Mouse (Mus musculus) MEL (cell line): ENCODE measurements around the gene Gm13696. TPM values are rescaled to one million over a fixed set of nuclear protein-coding genes. Genes with fewer than 3 reads are reported as not detected.
A peak's percentile ranks its signal among the peaks of the same experiment; 100 is the strongest.

Experiments
- DNase-seq: peaks from one replicate; pipeline ENCODE4 v3.0.0; 2011; ENCODE audit warnings: low read depth, low spot score
- H3K27ac ChIP-seq: 2 replicates; pipeline ENCODE4 v1.5.1; 2012; ENCODE audit warnings: low read depth, mild to moderate bottlenecking, control low read depth, low read length, moderate library complexity; ENCODE audit not compliant: control insufficient read depth
- H3K27me3 ChIP-seq, 2 experiments: fragments of 150-350 bp in 1 of 2; sonication (generic) in 1 of 2; 2 replicates each; pipeline ENCODE4 v1.6.1; 2012; ENCODE audit warnings: low read length in 2 of 2, mild to moderate bottlenecking in 2 of 2, improper control_type of control experiment in 1 of 2, moderate library complexity in 1 of 2; ENCODE audit not compliant: insufficient read depth in 2 of 2, control insufficient read depth in 1 of 2
- H3K36me3 ChIP-seq, 2 experiments: 2 replicates each; pipeline ENCODE4 v1.6.1; 2012 to 2014; ENCODE audit warnings: low read length in 2 of 2, improper control_type of control experiment in 1 of 2, inconsistent platforms in 1 of 2, mild to moderate bottlenecking in 1 of 2; ENCODE audit not compliant: insufficient read depth in 2 of 2, control insufficient read depth in 1 of 2
- H3K4me1 ChIP-seq, 2 experiments: fragments of 150-350 bp in 1 of 2; sonication (generic) in 1 of 2; 2 replicates each; pipeline ENCODE4 v1.6.1; 2012; ENCODE audit warnings: low read length in 2 of 2, improper control_type of control experiment in 1 of 2, mild to moderate bottlenecking in 1 of 2; ENCODE audit not compliant: insufficient read depth in 2 of 2, control insufficient read depth in 1 of 2
- H3K4me3 ChIP-seq, 2 experiments: fragments of 150-350 bp in 1 of 2; sonication (generic) in 1 of 2; 2 replicates each; pipeline ENCODE4 v1.5.1; 2012; ENCODE audit warnings: low read depth in 2 of 2, low read length in 2 of 2, mild to moderate bottlenecking in 2 of 2, moderate library complexity in 2 of 2, control low read depth in 1 of 2, improper control_type of control experiment in 1 of 2; ENCODE audit not compliant: control insufficient read depth in 1 of 2, insufficient read depth in 1 of 2
- H3K79me2 ChIP-seq: 2 replicates; pipeline ENCODE4 v1.6.1; 2012; ENCODE audit warnings: mild to moderate bottlenecking, low read length, moderate library complexity; ENCODE audit not compliant: control insufficient read depth, poor library complexity, insufficient read depth
- H3K9ac ChIP-seq: 2 replicates; pipeline ENCODE4 v1.6.1; 2012; ENCODE audit warnings: low read depth, mild to moderate bottlenecking, control low read depth, low read length, moderate library complexity; ENCODE audit not compliant: control insufficient read depth, poor library complexity, severe bottlenecking
- H3K9me3 ChIP-seq: fragments of 150-350 bp; sonication (generic); replicated peaks from 2 replicates; pipeline ENCODE4 v1.6.1; 2012; ENCODE audit warnings: mild to moderate bottlenecking, low read length, improper control_type of control experiment, moderate library complexity; ENCODE audit not compliant: insufficient read depth
- BHLHE40 ChIP-seq: IDR thresholded peaks from 2 replicates; pipeline ENCODE4 v1.6.1; 2012; ENCODE audit warnings: low read depth, mild to moderate bottlenecking, inconsistent platforms, low read length, improper control_type of control experiment, borderline replicate concordance
- E2F4 ChIP-seq: IDR thresholded peaks from 2 replicates; pipeline ENCODE4 v1.6.1; 2011; ENCODE audit warnings: low read depth, low read length, improper control_type of control experiment, borderline replicate concordance
- EP300 ChIP-seq, 2 experiments: IDR thresholded peaks; 2 replicates each; pipeline ENCODE4 v1.6.1; 2011; ENCODE audit warnings: improper control_type of control experiment in 2 of 2, low read length in 2 of 2, low read depth in 1 of 2, mild to moderate bottlenecking in 1 of 2
- ETS1 ChIP-seq: IDR thresholded peaks from 2 replicates; pipeline ENCODE4 v1.6.1; 2012; ENCODE audit warnings: low read depth, mild to moderate bottlenecking, inconsistent platforms, low read length, improper control_type of control experiment, moderate library complexity
- GATA1 ChIP-seq: IDR thresholded peaks from 2 replicates; pipeline ENCODE4 v1.6.1; 2011; ENCODE audit warnings: low read depth, low read length, improper control_type of control experiment
- MAFK ChIP-seq: IDR thresholded peaks from 2 replicates; pipeline ENCODE4 v1.6.1; 2011; ENCODE audit warnings: low read depth, mild to moderate bottlenecking, low read length, improper control_type of control experiment, borderline replicate concordance
- MEF2A ChIP-seq: IDR thresholded peaks from 2 replicates; pipeline ENCODE4 v1.6.1; 2014; ENCODE audit warnings: low read depth, mild to moderate bottlenecking, inconsistent platforms, low read length, improper control_type of control experiment; ENCODE audit not compliant: poor library complexity, insufficient replicate concordance, severe bottlenecking; ENCODE audit errors: extremely low read depth
- MYC ChIP-seq: IDR thresholded peaks from 2 replicates; pipeline ENCODE4 v1.6.1; 2011; ENCODE audit warnings: low read depth, mild to moderate bottlenecking, low read length, improper control_type of control experiment, moderate library complexity
- NELFE ChIP-seq: IDR thresholded peaks from 2 replicates; pipeline ENCODE4 v1.6.1; 2011; ENCODE audit warnings: low read depth, low read length, improper control_type of control experiment
- POLR2A ChIP-seq, 2 experiments: IDR thresholded peaks; 2 replicates each; pipeline ENCODE4 v1.6.1; 2011 to 2012; ENCODE audit warnings: low read length in 2 of 2, mild to moderate bottlenecking in 2 of 2, control low read depth in 1 of 2, improper control_type of control experiment in 1 of 2, low read depth in 1 of 2, moderate library complexity in 1 of 2; ENCODE audit not compliant: control insufficient read depth in 1 of 2, insufficient read depth in 1 of 2, poor library complexity in 1 of 2
- POLR2AphosphoS2 ChIP-seq: IDR thresholded peaks from 2 replicates; pipeline ENCODE4 v1.6.1; 2011; ENCODE audit warnings: low read length, improper control_type of control experiment
- POLR2AphosphoS5 ChIP-seq: IDR thresholded peaks from 2 replicates; pipeline ENCODE4 v1.6.1; 2012; ENCODE audit warnings: low read depth, borderline replicate concordance, mild to moderate bottlenecking, inconsistent platforms, low read length, moderate library complexity, mixed read lengths
- SMC3 ChIP-seq: IDR thresholded peaks from 2 replicates; pipeline ENCODE4 v1.6.1; 2011; ENCODE audit warnings: low read depth, low read length, improper control_type of control experiment
- TBP ChIP-seq: IDR thresholded peaks from 2 replicates; pipeline ENCODE4 v1.8.0; 2011; ENCODE audit warnings: low read depth, low read length, improper control_type of control experiment
- TCF12 ChIP-seq: IDR thresholded peaks from 2 replicates; pipeline ENCODE4 v1.6.1; 2014; ENCODE audit warnings: low read depth, mild to moderate bottlenecking, inconsistent platforms, low read length, improper control_type of control experiment, moderate library complexity
- UBTF ChIP-seq: IDR thresholded peaks from 2 replicates; pipeline ENCODE4 v1.6.1; 2012; ENCODE audit warnings: low read depth, mild to moderate bottlenecking, inconsistent platforms, low read length, improper control_type of control experiment, moderate library complexity, borderline replicate concordance; ENCODE audit not compliant: insufficient read depth
- polyA plus RNA-seq, 2 experiments: library from polyadenylated mRNA; stranded (reverse) in 1 of 2; unstranded in 1 of 2; fragments of >175 nt in 1 of 2; fragments of >200 nt in 1 of 2; gene quantifications; 2 replicates each; pipeline versions ENCODE4 v1.2.1 to v1.2.4; 2012; ENCODE audit warnings: low replicate concordance in 2 of 2, low read depth in 1 of 2; ENCODE audit not compliant: insufficient read length in 2 of 2, insufficient read depth in 1 of 2, missing spikeins in 1 of 2
- total RNA-seq: library from RNA; depleted of rRNA; stranded (reverse); fragments of 300-350 nt; gene quantifications from 2 replicates; pipeline ENCODE4 v1.2.3, GENCODE M21; 2012

Gene Gm13696
- total and polyA plus RNA-seq, 3 experiments = 0.08 TPM; not detected in 1

GRCm38 (mm10) chr2:84018330-84018729 is 45.4 kb downstream of the Gm13696 start:
- no peaks in the 10 kb centered on the region; a peak in 1 of 4 replicates for H3K27me3 ChIP-seq
- H3K9me3 ChIP-seq = no peaks in the 10 kb centered on the region
- TF ChIP-seq NELFE = no peak
- TF ChIP-seq TBP = no peak
- TF ChIP-seq E2F4 = no peak
- TF ChIP-seq POLR2AphosphoS2 = no peak
- no peak for TF ChIP-seq MAFK
- no peak for TF ChIP-seq UBTF
- no peak for TF ChIP-seq BHLHE40
- no peak for TF ChIP-seq POLR2AphosphoS5
- TF ChIP-seq MYC = no peak
- no peak for TF ChIP-seq POLR2A (IDR thresholded peaks at IDR 0.05; ENCODE audit: control insufficient read depth in 1 of 2, insufficient read depth in 1 of 2, low read depth in 1 of 2, low read length in 2 of 2, poor library complexity in 1 of 2)
- H3K4me1 ChIP-seq = no peaks in the 10 kb centered on the region
- H3K27ac ChIP-seq = no peak overlapping the region
- H3K4me3 ChIP-seq = no peak overlapping the region
- no peaks in the 10 kb centered on the region for H3K79me2 ChIP-seq
- no peak overlapping the region for H3K9ac ChIP-seq
- DNase-seq = peak; percentile 38
- H3K36me3 ChIP-seq = no peaks in the 10 kb centered on the region

GRCm38 (mm10) chr2:84019519-84020305 is 46.8 kb downstream of the Gm13696 start:
- no peaks in the 10 kb centered on the region for H3K79me2 ChIP-seq
- no peaks in the 10 kb centered on the region for H3K36me3 ChIP-seq
- H3K27ac ChIP-seq = no peak overlapping the region
- peak; percentile 35 for DNase-seq
- no peaks in the 10 kb centered on the region for H3K4me1 ChIP-seq
- no peak overlapping the region for H3K9ac ChIP-seq
- no peak overlapping the region for H3K4me3 ChIP-seq
- TF ChIP-seq ETS1 (peak; percentile 32; the same call in 1 of the 2 replicates), EP300 (IDR thresholded peaks at IDR 0.05; ENCODE audit: low read depth in 1 of 2, low read length in 2 of 2) (peak; percentile 29 to 35; a peak in 2 of 4 replicates), GATA1 (peak; percentile 60), TCF12 (peak; percentile 32; the same call in 1 of the 2 replicates), MEF2A (no peak), SMC3 (no peak)
- no peaks in the 10 kb centered on the region; a peak in 1 of 4 replicates for H3K27me3 ChIP-seq
- no peaks in the 10 kb centered on the region for H3K9me3 ChIP-seq
